Mouse (Mus musculus): ENCODE measurements around the gene D16Ertd472e. TPM values are rescaled to one million over a fixed set of nuclear protein-coding genes. Genes with fewer than 3 reads are reported as not detected.

The D16Ertd472e gene
- polyA plus RNA-seq, 1 experiment = 1.9 TPM

GRCm38 (mm10) chr16:78583968-78584367, 7.5 kb upstream of the D16Ertd472e start:
- TF ChIP-seq POLR2A (IDR thresholded peaks at IDR 0.05; ENCODE audit: low read depth, low read length) (no peak), CTCF (conservative IDR thresholded peaks at IDR 0.05; ENCODE audit: insufficient read depth, insufficient read length, low read depth, low read length) (no peak)
- H3K4me1 ChIP-seq (ENCODE audit: control insufficient read depth, insufficient read depth, low read length) = no peaks in the 10 kb centered on the region
- no peaks in the 10 kb centered on the region for H3K27me3 ChIP-seq (replicated peaks; ENCODE audit: control insufficient read depth, insufficient read depth, low read length)
- no peak overlapping the region for H3K27ac ChIP-seq (ENCODE audit: insufficient read depth, low read depth, low read length)
- 92% methylated on average over 4 of the region's 4 CpGs for WGBS
- no peak overlapping the region for H3K4me3 ChIP-seq (ENCODE audit: insufficient read depth, low read depth, low read length)
- no peaks in the 10 kb centered on the region for H3K36me3 ChIP-seq (ENCODE audit: control insufficient read depth, insufficient read depth, low read length)
- no peak for DNase-seq

- 97% methylated on average over 7 of the region's 7 CpGs for WGBS
- no peak for TF ChIP-seq POLR2A (IDR thresholded peaks at IDR 0.05; ENCODE audit: low read depth, low read length)
- TF ChIP-seq CTCF (conservative IDR thresholded peaks at IDR 0.05; ENCODE audit: insufficient read depth, insufficient read length, low read depth, low read length) = no peak
Measured at GRCm38 (mm10) chr16:78580387-78580786, 3.9 kb upstream of the D16Ertd472e start.

GRCm38 (mm10) chr16:78579386-78579785, 2.9 kb upstream of the D16Ertd472e start:
- WGBS = 92% methylated on average over 4 of the region's 4 CpGs
- no peaks in the 10 kb centered on the region for H3K27me3 ChIP-seq (replicated peaks; ENCODE audit: control insufficient read depth, insufficient read depth, low read length)
- TF ChIP-seq CTCF (conservative IDR thresholded peaks at IDR 0.05; ENCODE audit: insufficient read depth, insufficient read length, low read depth, low read length) = no peak
- no peak for TF ChIP-seq POLR2A (IDR thresholded peaks at IDR 0.05; ENCODE audit: low read depth, low read length)

More at GRCm38 (mm10) chr16:78580387-78580786, 3.9 kb upstream of the D16Ertd472e start:
- H3K27ac ChIP-seq (ENCODE audit: insufficient read depth, low read depth, low read length) = no peak overlapping the region
- no peak for DNase-seq
- H3K36me3 ChIP-seq (ENCODE audit: control insufficient read depth, insufficient read depth, low read length) = no peaks in the 10 kb centered on the region
- H3K4me3 ChIP-seq (ENCODE audit: insufficient read depth, low read depth, low read length) = no peak overlapping the region
- no peaks in the 10 kb centered on the region for H3K4me1 ChIP-seq (ENCODE audit: control insufficient read depth, insufficient read depth, low read length)
- no peaks in the 10 kb centered on the region for H3K27me3 ChIP-seq (replicated peaks; ENCODE audit: control insufficient read depth, insufficient read depth, low read length)

GRCm38 (mm10) chr16:78577085-78577671, 670 bp upstream of the D16Ertd472e start:
- no peaks in the 10 kb centered on the region for H3K4me1 ChIP-seq (ENCODE audit: control insufficient read depth, insufficient read depth, low read length)
- 21% methylated on average over 14 of the region's 14 CpGs for WGBS
- H3K4me3 ChIP-seq (ENCODE audit: insufficient read depth, low read depth, low read length) = peak overlapping the region; percentile 67
- peak; percentile 48 for DNase-seq
- H3K27ac ChIP-seq (ENCODE audit: insufficient read depth, low read depth, low read length) = peak overlapping the region; percentile 55; the same call in 1 of the 2 replicates
- H3K36me3 ChIP-seq (ENCODE audit: control insufficient read depth, insufficient read depth, low read length) = no peaks in the 10 kb centered on the region
- TF ChIP-seq POLR2A (IDR thresholded peaks at IDR 0.05; ENCODE audit: low read depth, low read length) (no peak), CTCF (conservative IDR thresholded peaks at IDR 0.05; ENCODE audit: insufficient read depth, insufficient read length, low read depth, low read length) (no peak)
- no peaks in the 10 kb centered on the region for H3K27me3 ChIP-seq (replicated peaks; ENCODE audit: control insufficient read depth, insufficient read depth, low read length)

More at GRCm38 (mm10) chr16:78579386-78579785, 2.9 kb upstream of the D16Ertd472e start:
- Histone ChIP-seq H3K4me1 (ENCODE audit: control insufficient read depth, insufficient read depth, low read length) (no peaks in the 10 kb centered on the region), H3K27ac (ENCODE audit: insufficient read depth, low read depth, low read length) (no peak overlapping the region), H3K36me3 (ENCODE audit: control insufficient read depth, insufficient read depth, low read length) (no peaks in the 10 kb centered on the region), H3K4me3 (ENCODE audit: insufficient read depth, low read depth, low read length) (no peak overlapping the region)
- no peak for DNase-seq

GRCm38 (mm10) chr16:78575852-78576477, 543 bp downstream of the D16Ertd472e start:
- no peak for DNase-seq
- Histone ChIP-seq H3K27ac (ENCODE audit: insufficient read depth, low read depth, low read length) (peak overlapping the region; percentile 21; the same call in 1 of the 2 replicates), H3K4me3 (ENCODE audit: insufficient read depth, low read depth, low read length) (peak overlapping the region; percentile 67), H3K36me3 (ENCODE audit: control insufficient read depth, insufficient read depth, low read length) (no peaks in the 10 kb centered on the region), H3K4me1 (ENCODE audit: control insufficient read depth, insufficient read depth, low read length) (no peaks in the 10 kb centered on the region), H3K27me3 (replicated peaks; ENCODE audit: control insufficient read depth, insufficient read depth, low read length) (no peaks in the 10 kb centered on the region)
- TF ChIP-seq POLR2A (IDR thresholded peaks at IDR 0.05; ENCODE audit: low read depth, low read length) (no peak), CTCF (conservative IDR thresholded peaks at IDR 0.05; ENCODE audit: insufficient read depth, insufficient read length, low read depth, low read length) (no peak)
- under 1% methylated on average over 41 of the region's 41 CpGs for WGBS

- Histone ChIP-seq H3K4me1 (ENCODE audit: control insufficient read depth, insufficient read depth, low read length) (no peaks in the 10 kb centered on the region), H3K4me3 (ENCODE audit: insufficient read depth, low read depth, low read length) (peak overlapping the region; percentile 67), H3K27me3 (replicated peaks; ENCODE audit: control insufficient read depth, insufficient read depth, low read length) (no peaks in the 10 kb centered on the region), H3K27ac (ENCODE audit: insufficient read depth, low read depth, low read length) (0 out of 2 replicates have a peak overlapping the region, but pooled peaks have one; percentile 21), H3K36me3 (ENCODE audit: control insufficient read depth, insufficient read depth, low read length) (no peaks in the 10 kb centered on the region)
- no peak for TF ChIP-seq CTCF (conservative IDR thresholded peaks at IDR 0.05; ENCODE audit: insufficient read depth, insufficient read length, low read depth, low read length)
- 48% methylated on average over 4 of the region's 4 CpGs for WGBS
- no peak for DNase-seq
Measured at GRCm38 (mm10) chr16:78575190-78575851, 1.2 kb downstream of the D16Ertd472e start.

GRCm38 (mm10) chr16:78574241-78574640, 2.3 kb downstream of the D16Ertd472e start:
- H3K36me3 ChIP-seq (ENCODE audit: control insufficient read depth, insufficient read depth, low read length) = no peaks in the 10 kb centered on the region
- WGBS = 73% methylated on average over 6 of the region's 6 CpGs
- no peak overlapping the region for H3K27ac ChIP-seq (ENCODE audit: insufficient read depth, low read depth, low read length)
- no peaks in the 10 kb centered on the region for H3K4me1 ChIP-seq (ENCODE audit: control insufficient read depth, insufficient read depth, low read length)
- TF ChIP-seq CTCF (conservative IDR thresholded peaks at IDR 0.05; ENCODE audit: insufficient read depth, insufficient read length, low read depth, low read length) (no peak), POLR2A (IDR thresholded peaks at IDR 0.05; ENCODE audit: low read depth, low read length) (no peak)
- no peaks in the 10 kb centered on the region for H3K27me3 ChIP-seq (replicated peaks; ENCODE audit: control insufficient read depth, insufficient read depth, low read length)
- no peak overlapping the region for H3K4me3 ChIP-seq (ENCODE audit: insufficient read depth, low read depth, low read length)
- no peak for DNase-seq
